Mouse (Mus musculus) heart, adult 2 months (tissue): ENCODE data around the gene Mapk8ip2. TPM values are rescaled to one million over a fixed set of nuclear protein-coding genes. Genes with fewer than 3 reads are reported as not detected.

Experiments
- DNase-seq, 2 experiments: peaks; one replicate each; pipeline ENCODE4 v3.0.0; 2021
- H3K27ac ChIP-seq: fragments of 200-600 bp; 2 replicates; pipeline ENCODE4 v1.8.1; 2022
- H3K27me3 ChIP-seq: fragments of 200-500 bp; 2 replicates; pipeline ENCODE4 v1.6.1; 2012; ENCODE audit warnings: mild to moderate bottlenecking, low read length, inconsistent platforms, mixed read lengths; ENCODE audit not compliant: control insufficient read depth, insufficient read depth
- H3K36me3 ChIP-seq: fragments of 200-500 bp; 2 replicates; pipeline ENCODE4 v1.6.1; 2012; ENCODE audit warnings: low read length, inconsistent platforms; ENCODE audit not compliant: control insufficient read depth, insufficient read depth
- H3K4me1 ChIP-seq: fragments of 200-500 bp; 2 replicates; pipeline ENCODE4 v1.6.1; 2011; ENCODE audit warnings: low read length; ENCODE audit not compliant: control insufficient read depth, insufficient read depth
- H3K4me3 ChIP-seq: fragments of 200-600 bp; 2 replicates; pipeline ENCODE4 v1.8.1; 2022
- H3K79me2 ChIP-seq: fragments of 200-500 bp; replicated peaks from 2 replicates; pipeline ENCODE4 v1.6.1; 2012; ENCODE audit warnings: mild to moderate bottlenecking, inconsistent platforms, low read length, moderate library complexity, mixed read lengths; ENCODE audit not compliant: control insufficient read depth, insufficient read depth
- H3K9ac ChIP-seq: fragments of 200-500 bp; 2 replicates; pipeline ENCODE4 v1.6.1; 2012; ENCODE audit warnings: low read depth, mild to moderate bottlenecking, control low read depth, inconsistent platforms, low read length, mixed read lengths
- CTCF ChIP-seq: fragments of 200-600 bp; IDR thresholded peaks from 2 replicates; pipeline ENCODE4 v1.8.1; 2022; ENCODE audit warnings: antibody characterized with exemption, mild to moderate bottlenecking, moderate library complexity
- EP300 ChIP-seq: fragments of 200-500 bp; IDR thresholded peaks from 2 replicates; pipeline ENCODE4 v1.6.1; 2011; ENCODE audit warnings: low read depth, low read length, control low read depth; ENCODE audit not compliant: insufficient read depth
- POLR2A ChIP-seq: fragments of 200-500 bp; IDR thresholded peaks from 2 replicates; pipeline ENCODE4 v1.6.1; 2011; ENCODE audit warnings: mild to moderate bottlenecking, low read depth, low read length, control low read depth; ENCODE audit not compliant: insufficient read depth
- WGBS: fragments of 180-500 bp; shearing (Covaris S2); methylation state at CpG from one replicate; pipeline ENCODE4 v1.1.7; 2018; 5-methylcytosine and 5-hydroxymethylcytosine counted together
- intact Hi-C: fragments of 180-260 bp; cut with DNase I; formaldehyde crosslinking; loops from one replicate; pipeline ENCODE4 v1.15.1; 2025
- polyA plus RNA-seq: library from polyadenylated mRNA; depleted of rRNA; stranded (reverse); fragments of >200 nt; gene quantifications from 2 replicates; pipeline ENCODE4 v1.2.3, GENCODE M21; 2012
- total RNA-seq, 2 experiments: library from RNA; stranded (reverse); gene quantifications; 2 replicates each; pipeline ENCODE4 v1.2.3; 2021

The Mapk8ip2 gene
- total and polyA plus RNA-seq, 3 experiments, result 0.16 to 0.18 TPM; not detected in 1

- WGBS, result 74% methylated on average over 15 of the region's 15 CpGs
- H3K36me3 ChIP-seq, result no peaks in the 10 kb centered on the region
- H3K27me3 ChIP-seq, result peaks cover 4% of the 10 kb centered on the region; the same call in 1 of the 2 replicates
- DNase-seq, result no peak
- H3K4me1 ChIP-seq, result no peaks in the 10 kb centered on the region
- no peak overlapping the region for H3K27ac ChIP-seq
- intact Hi-C loops, result no loop called here
- no peak overlapping the region for H3K9ac ChIP-seq
- H3K79me2 ChIP-seq, result no peaks in the 10 kb centered on the region
- no peak overlapping the region for H3K4me3 ChIP-seq
- TF ChIP-seq EP300 (no peak), CTCF (no peak), POLR2A (no peak)
Measured at GRCm38 (mm10) chr15:89458942-89459341, 5.2 kb downstream of the Mapk8ip2 start.

- TF ChIP-seq CTCF (no peak), EP300 (no peak), POLR2A (no peak)
- intact Hi-C loops, result no loop called here
- Histone ChIP-seq H3K36me3 (no peaks in the 10 kb centered on the region), H3K27me3 (peaks cover 1% of the 10 kb centered on the region; the same call in 1 of the 2 replicates), H3K4me3 (no peak overlapping the region), H3K27ac (no peak overlapping the region), H3K9ac (no peak overlapping the region), H3K79me2 (no peaks in the 10 kb centered on the region), H3K4me1 (no peaks in the 10 kb centered on the region)
- DNase-seq, result no peak
- 60% methylated on average over 7 of the region's 7 CpGs for WGBS
Measured at GRCm38 (mm10) chr15:89459821-89460220, 6.1 kb downstream of the Mapk8ip2 start.

- Histone ChIP-seq H3K36me3 (no peaks in the 10 kb centered on the region), H3K4me1 (no peaks in the 10 kb centered on the region), H3K9ac (no peak overlapping the region), H3K27me3 (peaks cover 1% of the 10 kb centered on the region; the same call in 1 of the 2 replicates), H3K79me2 (no peaks in the 10 kb centered on the region), H3K4me3 (no peak overlapping the region), H3K27ac (no peak overlapping the region)
- no peak for DNase-seq
- WGBS, result 55% methylated on average over 10 of the region's 10 CpGs
- intact Hi-C loops, result no loop called here
- TF ChIP-seq EP300 (no peak), CTCF (no peak), POLR2A (no peak)
Measured at GRCm38 (mm10) chr15:89460298-89460697, 6.6 kb downstream of the Mapk8ip2 start.

GRCm38 (mm10) chr15:89461321-89461720 is 7.6 kb downstream of the Mapk8ip2 start:
- TF ChIP-seq CTCF (no peak), EP300 (no peak), POLR2A (no peak)
- intact Hi-C loops, result no loop called here
- H3K9ac ChIP-seq, result no peak overlapping the region

GRCm38 (mm10) chr15:89462176-89462575 is 8.5 kb downstream of the Mapk8ip2 start:
- Histone ChIP-seq H3K27me3 (no peaks in the 10 kb centered on the region), H3K79me2 (no peaks in the 10 kb centered on the region), H3K27ac (no peak overlapping the region), H3K4me1 (no peaks in the 10 kb centered on the region), H3K4me3 (no peak overlapping the region), H3K36me3 (no peaks in the 10 kb centered on the region), H3K9ac (no peak overlapping the region)
- WGBS, result 67% methylated on average over 7 of the region's 7 CpGs
- TF ChIP-seq POLR2A, result no peak
- no peak for TF ChIP-seq EP300
- TF ChIP-seq CTCF, result no peak
- intact Hi-C loops, result no loop called here
- no peak for DNase-seq

More at GRCm38 (mm10) chr15:89461321-89461720, 7.6 kb downstream of the Mapk8ip2 start:
- no peak for DNase-seq
- Histone ChIP-seq H3K4me3 (no peak overlapping the region), H3K27me3 (peaks cover 1% of the 10 kb centered on the region; the same call in 1 of the 2 replicates), H3K79me2 (no peaks in the 10 kb centered on the region), H3K4me1 (no peaks in the 10 kb centered on the region), H3K36me3 (no peaks in the 10 kb centered on the region), H3K27ac (no peak overlapping the region)
- 69% methylated on average over 15 of the region's 15 CpGs for WGBS

GRCm38 (mm10) chr15:89463334-89464235 is 9.9 kb downstream of the Mapk8ip2 start:
- TF ChIP-seq POLR2A (no peak), CTCF (peak; percentile 73)
- no peak overlapping the region for H3K9ac ChIP-seq
- intact Hi-C loops, result no loop called here
- 41% methylated on average over 5 of the region's 5 CpGs for WGBS
- H3K79me2 ChIP-seq, result no peaks in the 10 kb centered on the region
- no peak overlapping the region for H3K4me3 ChIP-seq
- DNase-seq, result peak in 1 of 2 experiments; percentile 20
- H3K4me1 ChIP-seq, result no peaks in the 10 kb centered on the region
- no peaks in the 10 kb centered on the region for H3K27me3 ChIP-seq
- H3K36me3 ChIP-seq, result no peaks in the 10 kb centered on the region
- H3K27ac ChIP-seq, result no peak overlapping the region
